Mouse (Mus musculus) gonadal fat pad, adult 2 months (tissue): ENCODE data around the gene Dnaic2. TPM values are rescaled to one million over a fixed set of nuclear protein-coding genes. Genes with fewer than 3 reads are reported as not detected.

Experiments used
- DNase-seq: peaks from one replicate; pipeline ENCODE4 v3.0.0-alpha.2; 2012; ENCODE audit warnings: low read depth
- polyA plus RNA-seq: library from polyadenylated mRNA; depleted of rRNA; stranded (reverse); fragments of >200 nt; gene quantifications from 2 replicates; pipeline ENCODE4 v1.2.3, GENCODE M21; 2012; rRNA removed

Gene Dnaic2
- 1.6 and 2.0 TPM in 2 replicates for polyA plus RNA-seq

- no peak for DNase-seq
These were observed at the start of gene Dnaic2 for GRCm38 (mm10) chr11:114726965-114727825. TSS of gene Dnaic2 (plus strand) at chr11:114727408.

- DNase-seq, result no peak
These were observed 47.6 kb upstream of the Dnaic2 start for GRCm38 (mm10) chr11:114679582-114679981.

GRCm38 (mm10) chr11:114680291-114680690, 46.9 kb upstream of the Dnaic2 start:
- DNase-seq, result no peak

GRCm38 (mm10) chr11:114681054-114681453, 46.2 kb upstream of the Dnaic2 start:
- DNase-seq, result no peak

- no peak for DNase-seq
These were observed 44.8 kb upstream of the Dnaic2 start for GRCm38 (mm10) chr11:114682321-114682900.

- DNase-seq, result no peak
These were observed 44.0 kb upstream of the Dnaic2 start for GRCm38 (mm10) chr11:114683029-114683721.

GRCm38 (mm10) chr11:114683722-114684621, 43.2 kb upstream of the Dnaic2 start:
- DNase-seq, result no peak

GRCm38 (mm10) chr11:114684627-114685373, 42.4 kb upstream of the Dnaic2 start:
- DNase-seq, result no peak

GRCm38 (mm10) chr11:114685526-114686040, 41.6 kb upstream of the Dnaic2 start:
- DNase-seq, result no peak

- no peak for DNase-seq
These were observed 40.8 kb upstream of the Dnaic2 start for GRCm38 (mm10) chr11:114686221-114686959.

GRCm38 (mm10) chr11:114687574-114688188, 39.5 kb upstream of the Dnaic2 start:
- no peak for DNase-seq

GRCm38 (mm10) chr11:114688729-114689128, 38.5 kb upstream of the Dnaic2 start:
- DNase-seq, result no peak

GRCm38 (mm10) chr11:114690192-114690591, 37.0 kb upstream of the Dnaic2 start:
- no peak for DNase-seq

GRCm38 (mm10) chr11:114691454-114692182, 35.6 kb upstream of the Dnaic2 start:
- no peak for DNase-seq

GRCm38 (mm10) chr11:114692601-114693000, 34.6 kb upstream of the Dnaic2 start:
- no peak for DNase-seq

GRCm38 (mm10) chr11:114693456-114693855, 33.8 kb upstream of the Dnaic2 start:
- DNase-seq, result no peak

- no peak for DNase-seq
These were observed 32.8 kb upstream of the Dnaic2 start for GRCm38 (mm10) chr11:114694451-114694850.

GRCm38 (mm10) chr11:114698496-114698895, 28.7 kb upstream of the Dnaic2 start:
- DNase-seq, result no peak

GRCm38 (mm10) chr11:114699511-114699910, 27.7 kb upstream of the Dnaic2 start:
- no peak for DNase-seq
